In the genomic region with DNA sequence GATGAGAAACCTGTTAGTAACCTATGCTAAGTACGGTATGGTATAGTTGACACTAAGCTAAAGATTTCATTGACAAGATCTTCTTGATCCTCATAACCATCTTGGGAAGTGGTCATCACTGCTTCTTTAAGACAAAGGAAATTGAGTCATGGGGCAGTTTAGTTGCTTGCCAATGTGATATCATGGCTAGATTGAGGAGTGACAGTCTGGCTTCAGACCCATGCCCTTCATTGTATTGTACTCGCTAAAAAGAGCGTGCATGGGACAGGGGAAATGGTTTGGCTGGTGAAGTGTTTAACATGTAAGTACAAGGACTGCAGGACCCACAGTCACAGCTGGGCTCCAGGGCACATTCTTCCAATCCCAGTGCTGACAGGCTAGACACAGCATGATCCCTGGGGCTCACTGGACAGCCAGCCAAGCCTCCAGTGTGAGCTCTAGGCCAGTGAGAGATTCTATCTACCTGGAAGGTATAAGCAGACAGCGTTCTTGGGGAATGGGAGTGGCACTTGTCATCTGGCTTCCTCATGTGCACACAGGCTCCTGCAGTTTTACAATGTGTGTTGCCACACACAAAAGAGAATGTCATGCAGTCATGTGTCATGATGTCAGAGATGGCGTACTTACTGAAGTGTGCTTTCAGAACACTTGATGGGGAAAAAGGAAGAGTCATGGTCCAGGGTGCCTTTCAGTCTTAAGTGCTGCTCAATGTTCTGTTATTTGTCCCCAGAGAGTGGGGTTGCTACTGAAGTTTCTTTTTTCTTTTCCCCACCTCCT, we compare ENCODE assay signal across 18 mouse cellular contexts. TPM values are rescaled to one million over a fixed set of nuclear protein-coding genes. Genes with fewer than 3 reads are reported as not detected.
A peak's percentile ranks its signal among the peaks of the same experiment; 100 is the strongest.
DNase-seq lines count a peak whose midpoint lies in the region; ATAC-seq and TF ChIP-seq lines count a peak whose summit lies in the region.
"Had no signal": no experiment of that assay in that cellular context is flagged by ENCODE, and none has a peak within 500 bp of the region (broad histone marks: within the 10 kb centered on the region; RNA-seq: fewer than 3 reads in every experiment).

No protein-coding gene starts in this region.

- H3K4me2 ChIP-seq in liver, postnatal 0 days (ENCODE audit: low read depth, low read length), result no peak overlapping the region
- H3K4me2 ChIP-seq in liver, embryonic 11.5 days, result no peak overlapping the region
- H3K4me2 ChIP-seq: embryonic facial prominence, embryonic 15.5 days; limb, embryonic 15.5 days had no signal

- H3K4me3 ChIP-seq in liver, postnatal 0 days (ENCODE audit: low read depth, low read length), result no peak overlapping the region
- no peak overlapping the region for H3K4me3 ChIP-seq in liver, embryonic 11.5 days (ENCODE audit: low read depth, low read length)
- H3K4me3 ChIP-seq: embryonic facial prominence, embryonic 15.5 days; hindbrain, embryonic 10.5 days; limb, embryonic 15.5 days had no signal

- H3K27me3 ChIP-seq in liver, postnatal 0 days (ENCODE audit: insufficient read depth, low read length), result no peaks in the 10 kb centered on the region
- H3K27me3 ChIP-seq in liver, embryonic 11.5 days (replicated peaks; ENCODE audit: control insufficient read depth, insufficient read depth, low read length), result no peaks in the 10 kb centered on the region
- H3K27me3 ChIP-seq: embryonic facial prominence, embryonic 15.5 days; limb, embryonic 15.5 days had no signal

- 61% methylated on average over 5 of the region's 5 CpGs for WGBS in liver, postnatal 0 days (ENCODE audit: insufficient replicate concordance)
- WGBS in liver, embryonic 11.5 days, result 62% methylated on average over 5 of the region's 5 CpGs

- ATAC-seq in liver, postnatal 0 days, result 0 out of 2 replicates have a peak, but pooled peaks have one; percentile 13
- no peak for ATAC-seq in liver, embryonic 11.5 days (replicated peaks; ENCODE audit: low FRiP score)
- peak; percentile 87 for ATAC-seq in megakaryocyte, adult 5-6 weeks (ENCODE audit: poor library complexity, severe bottlenecking)

- H3K9me3 ChIP-seq in liver, postnatal 0 days (ENCODE audit: low read length), result no peaks in the 10 kb centered on the region
- H3K9me3 ChIP-seq in liver, embryonic 11.5 days (ENCODE audit: control insufficient read depth, low read length), result no peaks in the 10 kb centered on the region
- H3K9me3 ChIP-seq: embryonic facial prominence, embryonic 15.5 days; hindbrain, embryonic 10.5 days; limb, embryonic 15.5 days had no signal

- H3K9ac ChIP-seq in liver, postnatal 0 days (replicated peaks), result no peak overlapping the region
- no peak overlapping the region for H3K9ac ChIP-seq in liver, embryonic 11.5 days (ENCODE audit: low read depth, low read length)
- H3K9ac ChIP-seq: embryonic facial prominence, embryonic 15.5 days; limb, embryonic 15.5 days had no signal

- H3K4me1 ChIP-seq in liver, postnatal 0 days (ENCODE audit: insufficient read depth), result no peaks in the 10 kb centered on the region
- peaks cover 2% of the 10 kb centered on the region; the same call in 1 of the 2 replicates for H3K4me1 ChIP-seq in liver, embryonic 11.5 days (replicated peaks; ENCODE audit: control insufficient read depth, insufficient read depth, low read length)
- H3K4me1 ChIP-seq: embryonic facial prominence, embryonic 15.5 days had no signal

- H3K27ac ChIP-seq in liver, postnatal 0 days (ENCODE audit: low read depth), result no peak overlapping the region
- H3K27ac ChIP-seq in liver, embryonic 11.5 days (ENCODE audit: low read depth, low read length), result no peak overlapping the region
- H3K27ac ChIP-seq: embryonic facial prominence, embryonic 15.5 days; hindbrain, embryonic 10.5 days; limb, embryonic 15.5 days had no signal

- no peak for DNase-seq in liver, postnatal 0 days
- DNase-seq in liver, embryonic 11.5 days (ENCODE audit: low spot score), result no peak
- peak; percentile 15 for DNase-seq in adipocyte (ENCODE audit: low spot score)
- DNase-seq in MN1 (ENCODE audit: low spot score), result no peak
- no peak for DNase-seq in thymus, postnatal 36 days
- DNase-seq in left cerebral cortex, adult 11 months (ENCODE audit: low spot score), result no peak
- DNase-seq: adrenal gland, postnatal 10 days; cerebellum, adult 9-11 months; gastrocnemius, postnatal 25 days; kidney, adult 8-10 months; kidney, postnatal 25 days; layer of hippocampus, adult 9-11 months; lung, adult 18-20 months; thymus, postnatal 25 days had no signal

- no peak for TF ChIP-seq CTCF in liver, postnatal 0 days (IDR thresholded peaks at IDR 0.05; ENCODE audit: low read depth)

- H3K36me3 ChIP-seq in liver, postnatal 0 days (replicated peaks; ENCODE audit: insufficient read depth, low read length), result no peaks in the 10 kb centered on the region
- H3K36me3 ChIP-seq in liver, embryonic 11.5 days (ENCODE audit: control insufficient read depth, insufficient read depth, low read length), result no peaks in the 10 kb centered on the region
- H3K36me3 ChIP-seq: embryonic facial prominence, embryonic 15.5 days; hindbrain, embryonic 10.5 days; limb, embryonic 15.5 days had no signal

- no peak for TF ChIP-seq EP300 in liver, postnatal 0 days (IDR thresholded peaks at IDR 0.05; ENCODE audit: low read depth)

RNA-seq across cellular contexts. Expression of a gene that starts 54.6 kb away (rescaled TPM):
- polyA plus RNA-seq in liver, postnatal 0 days (2015; fragmentation: Nextera tagmentation; extraction: Ambion mirVana), result 0.14 and 0.15 TPM in 2 replicates
- 0.18 and 0.44 TPM in 2 replicates for polyA plus RNA-seq in liver, embryonic 11.5 days (2014; fragmentation: Nextera tagmentation; extraction: Ambion mirVana)
- 2.2 and 4.0 TPM in 2 replicates for total RNA-seq in megakaryocyte, adult 5-6 weeks (2015)
- total RNA-seq in megakaryocyte, adult 5-6 weeks (2017), result 1.8 and 2.1 TPM in 2 replicates
